Mouse (Mus musculus): Measurements from ENCODE around the gene Slc22a20. TPM values are rescaled to one million over a fixed set of nuclear protein-coding genes. Genes with fewer than 3 reads are reported as not detected.

Slc22a20 gene
- polyA plus RNA-seq, 1 experiment from 2014 or later, result not detected

DNA sequence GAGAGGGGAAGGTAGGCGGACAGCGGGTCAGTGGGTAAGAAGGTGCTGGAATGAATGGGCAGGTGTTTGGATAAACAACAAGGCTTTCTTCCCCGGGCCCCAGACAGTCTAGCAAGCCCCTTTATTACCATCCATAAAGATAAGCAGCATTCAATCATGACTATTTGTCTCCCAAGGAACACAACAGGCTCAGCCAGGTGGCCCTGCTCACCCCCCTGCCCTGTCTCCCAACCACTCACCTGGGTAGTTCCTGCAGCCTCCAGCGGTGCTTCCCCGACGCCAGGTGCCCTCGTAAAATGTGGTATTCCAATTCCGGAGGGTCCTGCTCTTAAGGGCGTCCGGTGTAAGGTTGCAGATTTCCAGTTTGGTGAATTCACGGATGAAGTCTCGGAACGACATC is 21.1 kb upstream of the Slc22a20 start:
- H3K36me3 ChIP-seq (ENCODE audit: inconsistent target), result peaks cover 54% of the 10 kb centered on the region
- 94% methylated on average over 13 of the region's 13 CpGs for WGBS (ENCODE audit: missing documents)

DNA sequence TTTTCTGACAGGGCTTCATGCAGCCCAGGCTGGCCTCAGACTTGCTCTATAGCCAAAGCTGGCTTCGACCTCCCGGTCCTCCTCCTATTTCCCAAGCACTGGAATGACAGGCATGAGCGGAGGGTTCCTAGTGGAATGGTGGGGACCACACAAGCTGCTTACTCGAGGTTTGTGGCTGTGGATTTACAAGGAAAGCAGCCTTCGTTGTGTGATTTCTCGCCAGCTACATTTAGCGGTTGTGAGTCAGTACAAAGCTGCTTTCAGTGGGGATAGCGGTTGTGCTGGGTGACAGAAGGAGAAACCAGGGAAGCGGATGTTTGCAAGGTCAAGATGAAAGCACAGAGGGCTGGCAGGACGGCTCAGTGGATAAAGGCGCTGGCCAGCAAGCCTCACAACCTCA is 19.6 kb upstream of the Slc22a20 start:
- 91% methylated on average over 11 of the region's 11 CpGs for WGBS (ENCODE audit: missing documents)
- Histone ChIP-seq H3K4me3 (ENCODE audit: inconsistent target) (no peak overlapping the region), H3K36me3 (ENCODE audit: inconsistent target) (peaks cover 53% of the 10 kb centered on the region), H3K79me2 (ENCODE audit: inconsistent target) (no peaks in the 10 kb centered on the region), H3K27ac (no peak overlapping the region)

More for the DNA sequence above, 21.1 kb upstream of the Slc22a20 start:
- H3K4me3 ChIP-seq (ENCODE audit: inconsistent target), result no peak overlapping the region
- H3K79me2 ChIP-seq (ENCODE audit: inconsistent target), result no peaks in the 10 kb centered on the region
- H3K27ac ChIP-seq, result no peak overlapping the region

DNA sequence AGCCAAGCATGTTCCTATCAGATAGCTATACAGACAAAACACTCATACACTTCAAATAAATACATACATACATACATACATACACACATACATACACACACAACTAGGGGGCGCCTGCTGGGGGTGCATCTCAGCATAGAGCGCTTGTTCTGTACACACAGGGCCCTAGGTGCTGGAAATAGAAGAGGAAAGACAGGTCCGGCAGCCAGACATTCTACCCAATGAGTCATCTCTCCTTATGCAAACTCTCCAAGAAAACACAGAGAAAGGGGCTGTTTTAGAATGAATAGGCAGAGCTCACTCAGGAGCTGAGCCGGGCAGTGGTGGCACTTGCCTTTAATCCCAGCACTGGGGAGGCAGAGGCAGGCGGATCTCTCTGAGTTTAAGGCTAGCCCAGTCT is 14.0 kb upstream of the Slc22a20 start:
- Histone ChIP-seq H3K4me3 (ENCODE audit: inconsistent target) (no peak overlapping the region), H3K27ac (no peak overlapping the region), H3K36me3 (ENCODE audit: inconsistent target) (peaks cover 41% of the 10 kb centered on the region), H3K79me2 (ENCODE audit: inconsistent target) (no peaks in the 10 kb centered on the region)
- WGBS (ENCODE audit: missing documents), result 87% methylated on average over 5 of the region's 5 CpGs

DNA sequence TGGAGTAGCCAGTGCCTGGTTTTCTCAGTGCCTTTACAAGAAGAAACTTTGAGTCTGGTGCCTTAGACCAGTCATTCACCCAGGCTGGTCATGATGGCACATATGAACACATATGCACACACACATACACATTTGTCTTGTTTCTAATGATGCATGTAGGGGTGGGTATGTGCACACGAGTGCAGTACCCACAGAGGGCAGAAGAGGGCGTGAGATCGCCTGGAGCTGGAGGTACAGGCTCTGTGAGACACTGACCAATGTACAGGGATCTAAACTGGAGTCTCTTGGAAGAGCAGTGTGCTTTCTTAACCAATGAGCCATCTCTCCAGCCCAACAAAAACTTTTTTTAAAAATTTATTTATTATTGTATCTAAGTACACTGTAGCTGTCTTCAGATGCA is 12.2 kb upstream of the Slc22a20 start:
- Histone ChIP-seq H3K27ac (no peak overlapping the region), H3K79me2 (ENCODE audit: inconsistent target) (no peaks in the 10 kb centered on the region), H3K36me3 (ENCODE audit: inconsistent target) (peaks cover 59% of the 10 kb centered on the region), H3K4me3 (ENCODE audit: inconsistent target) (no peak overlapping the region)
- 96% methylated on average over 3 of the region's 3 CpGs for WGBS (ENCODE audit: missing documents)

DNA sequence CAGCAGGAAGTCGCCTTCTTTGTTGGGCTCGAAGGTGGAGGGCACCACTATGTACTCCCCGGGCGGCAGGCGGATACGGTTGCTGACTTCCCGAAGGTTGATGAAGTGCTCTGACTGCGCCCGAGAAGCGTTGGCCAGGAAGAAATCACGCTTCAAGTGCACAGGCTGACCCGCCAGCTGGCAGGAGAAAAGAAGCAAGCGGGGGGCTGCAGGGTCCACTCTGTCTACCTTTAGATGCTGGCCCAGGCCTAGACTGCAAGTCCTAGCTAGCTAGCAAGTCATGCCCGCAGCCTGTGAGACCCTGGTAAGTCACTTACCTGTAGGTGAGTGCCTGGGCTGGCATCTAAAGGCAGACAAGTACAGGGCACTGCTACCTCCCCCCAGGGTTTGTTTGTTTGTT is 8.8 kb upstream of the Slc22a20 start:
- WGBS (ENCODE audit: missing documents), result 98% methylated on average over 9 of the region's 14 CpGs
- peaks cover 62% of the 10 kb centered on the region for H3K36me3 ChIP-seq (ENCODE audit: inconsistent target)
- no peak overlapping the region for H3K4me3 ChIP-seq (ENCODE audit: inconsistent target)
- no peak overlapping the region for H3K27ac ChIP-seq
- no peaks in the 10 kb centered on the region for H3K79me2 ChIP-seq (ENCODE audit: inconsistent target)

DNA sequence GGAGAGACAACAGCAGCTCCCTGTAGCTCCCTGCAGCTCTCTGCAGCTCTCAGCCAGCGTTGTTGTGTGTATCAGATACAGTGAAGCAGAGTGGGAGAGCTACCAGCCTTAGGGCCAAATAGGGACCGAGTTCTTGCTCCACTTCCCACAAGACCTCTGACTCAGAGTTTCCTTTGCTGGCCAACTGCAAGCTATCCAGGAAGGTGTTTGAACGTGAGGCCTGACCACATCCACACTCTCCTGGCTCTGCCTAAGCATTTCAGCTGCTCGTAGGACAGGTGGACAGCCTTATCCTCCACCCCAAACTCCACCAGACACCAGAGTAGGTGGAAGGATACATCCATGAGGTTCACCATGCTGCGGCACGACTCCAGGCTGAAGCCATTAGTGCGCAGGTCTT is 6.1 kb upstream of the Slc22a20 start:
- no peak overlapping the region for H3K27ac ChIP-seq
- 31% methylated on average over 4 of the region's 7 CpGs for WGBS (ENCODE audit: missing documents)

DNA sequence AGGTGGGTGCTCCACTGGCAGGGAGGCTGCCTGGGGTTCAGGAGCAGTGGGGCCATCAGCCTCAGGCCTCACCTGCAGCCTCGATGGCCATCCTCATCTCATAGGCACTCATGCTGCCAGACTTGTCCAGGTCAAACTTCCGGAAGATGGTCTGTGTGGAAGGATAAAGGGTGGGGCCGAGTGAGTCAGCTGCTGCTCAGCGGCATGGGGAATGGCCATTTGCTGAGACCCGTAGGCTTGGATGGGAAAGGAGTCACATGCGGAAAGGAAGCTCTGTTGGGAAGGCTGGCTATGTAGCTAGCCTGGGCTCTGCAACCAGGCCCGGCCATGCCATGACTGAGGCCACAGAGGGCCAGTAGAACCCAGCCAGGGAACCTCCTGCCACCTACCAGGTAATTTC is 5.5 kb upstream of the Slc22a20 start:
- H3K79me2 ChIP-seq (ENCODE audit: inconsistent target), result no peaks in the 10 kb centered on the region
- no peak overlapping the region for H3K27ac ChIP-seq
- no peak overlapping the region for H3K4me3 ChIP-seq (ENCODE audit: inconsistent target)
- peaks cover 45% of the 10 kb centered on the region for H3K36me3 ChIP-seq (ENCODE audit: inconsistent target)
- WGBS (ENCODE audit: missing documents), result 83% methylated on average over 7 of the region's 7 CpGs

More for the DNA sequence above, 6.1 kb upstream of the Slc22a20 start:
- Histone ChIP-seq H3K4me3 (ENCODE audit: inconsistent target) (no peak overlapping the region), H3K36me3 (ENCODE audit: inconsistent target) (peaks cover 50% of the 10 kb centered on the region), H3K79me2 (ENCODE audit: inconsistent target) (no peaks in the 10 kb centered on the region)

DNA sequence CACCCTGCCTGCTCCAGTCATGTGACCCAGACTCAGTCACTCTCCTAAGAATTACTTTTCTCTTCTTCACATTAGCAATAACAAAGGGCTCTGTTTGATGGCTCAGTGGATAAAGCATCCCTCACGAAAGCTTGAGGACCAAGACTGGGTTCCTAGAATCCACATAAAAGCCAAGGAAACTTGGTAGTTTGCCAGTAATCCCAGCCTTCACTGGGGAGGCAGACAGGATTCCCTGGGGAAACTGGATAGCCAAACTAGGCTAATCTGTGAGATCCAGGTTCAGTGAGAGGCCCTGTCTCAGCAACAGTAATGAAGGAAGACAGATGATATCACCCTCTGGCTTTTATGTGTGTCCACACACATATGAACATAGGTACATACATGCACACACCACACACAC is 5.0 kb upstream of the Slc22a20 start:
- no peak overlapping the region for H3K4me3 ChIP-seq (ENCODE audit: inconsistent target)
- peaks cover 41% of the 10 kb centered on the region for H3K36me3 ChIP-seq (ENCODE audit: inconsistent target)
- no peaks in the 10 kb centered on the region for H3K79me2 ChIP-seq (ENCODE audit: inconsistent target)
- no peak overlapping the region for H3K27ac ChIP-seq
- 100% methylated on average over 1 of the region's 1 CpGs for WGBS (ENCODE audit: missing documents)

DNA sequence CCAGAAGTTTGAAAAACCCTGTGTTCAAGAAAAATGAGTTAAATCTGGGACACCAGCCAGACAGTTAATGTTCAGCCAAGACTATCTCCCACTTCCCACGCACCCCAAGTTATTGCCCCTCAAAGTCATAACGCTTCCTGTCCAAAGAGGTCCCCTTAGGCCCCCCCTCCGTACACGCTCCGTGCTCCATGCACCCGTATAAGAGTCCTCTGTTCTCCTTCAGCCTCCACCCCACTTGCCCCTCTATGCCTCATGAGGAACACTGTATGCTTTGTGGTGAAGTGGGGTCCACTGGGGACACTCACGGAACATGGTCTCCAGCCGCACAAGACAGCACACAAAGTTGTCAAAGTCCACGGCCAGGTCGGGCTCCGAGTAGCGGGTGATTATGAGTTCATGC is 4.1 kb upstream of the Slc22a20 start:
- 90% methylated on average over 12 of the region's 12 CpGs for WGBS (ENCODE audit: missing documents)
- Histone ChIP-seq H3K36me3 (ENCODE audit: inconsistent target) (peaks cover 35% of the 10 kb centered on the region), H3K79me2 (ENCODE audit: inconsistent target) (no peaks in the 10 kb centered on the region), H3K27ac (no peak overlapping the region), H3K4me3 (ENCODE audit: inconsistent target) (no peak overlapping the region)

DNA sequence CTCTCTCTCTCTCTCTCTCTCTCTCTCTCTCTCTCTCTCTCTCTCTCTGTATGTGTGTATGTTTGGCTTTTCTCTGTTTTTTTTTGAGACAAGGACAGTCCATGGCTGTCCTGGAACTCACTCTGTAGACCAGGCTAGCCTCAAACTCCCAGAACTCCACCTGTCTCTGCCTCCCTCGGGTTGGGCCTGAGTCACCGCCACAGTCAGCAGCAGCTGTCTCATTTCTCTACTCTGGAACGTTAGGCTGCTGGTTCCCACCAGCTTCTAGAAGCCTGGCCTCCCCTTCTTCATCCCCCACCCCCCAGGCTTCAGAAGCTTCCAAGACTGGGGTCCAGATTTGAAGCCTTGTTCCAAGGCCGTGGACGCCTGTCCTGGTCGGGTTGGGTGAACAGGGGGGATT is 3.6 kb upstream of the Slc22a20 start:
- Histone ChIP-seq H3K79me2 (ENCODE audit: inconsistent target) (no peaks in the 10 kb centered on the region), H3K4me3 (ENCODE audit: inconsistent target) (no peak overlapping the region), H3K36me3 (ENCODE audit: inconsistent target) (peaks cover 31% of the 10 kb centered on the region), H3K27ac (no peak overlapping the region)
- 54% methylated on average over 6 of the region's 6 CpGs for WGBS (ENCODE audit: missing documents)

DNA sequence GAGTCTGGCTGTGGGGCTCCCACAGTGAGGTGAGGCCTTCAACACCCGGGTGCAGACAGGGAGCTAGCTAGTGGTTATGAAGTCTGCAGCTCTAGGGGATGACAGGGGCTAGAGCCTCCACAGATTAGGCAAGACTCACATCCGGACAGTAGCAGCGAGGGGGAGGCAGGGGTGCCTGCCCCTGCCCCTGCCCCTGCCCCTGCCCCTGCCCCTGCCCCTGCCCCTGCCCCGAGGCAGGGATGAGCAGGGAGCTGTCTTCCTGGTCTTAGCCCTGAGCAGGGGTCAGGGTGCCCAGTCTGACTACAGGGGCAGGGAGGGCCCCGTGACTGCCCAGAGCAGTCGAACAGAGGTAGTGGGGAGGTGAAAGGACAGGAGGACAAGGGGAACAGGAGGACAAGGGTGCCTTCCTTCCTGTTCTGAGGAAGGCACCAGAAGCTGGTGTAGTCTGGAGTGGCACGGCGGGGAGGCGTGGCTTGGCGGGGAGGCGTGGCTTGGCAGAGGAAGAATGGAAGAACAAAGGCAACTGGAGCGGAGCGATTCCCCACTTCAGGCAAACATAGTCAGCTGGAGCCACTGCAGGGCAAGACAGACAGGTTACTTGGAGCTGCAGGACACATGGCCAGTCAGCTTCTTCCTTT is 3.0 kb upstream of the Slc22a20 start:
- Histone ChIP-seq H3K36me3 (ENCODE audit: inconsistent target) (peaks cover 24% of the 10 kb centered on the region), H3K79me2 (ENCODE audit: inconsistent target) (no peaks in the 10 kb centered on the region), H3K27ac (no peak overlapping the region), H3K4me3 (ENCODE audit: inconsistent target) (no peak overlapping the region)
- WGBS (ENCODE audit: missing documents), result 5% methylated on average over 10 of the region's 13 CpGs

DNA sequence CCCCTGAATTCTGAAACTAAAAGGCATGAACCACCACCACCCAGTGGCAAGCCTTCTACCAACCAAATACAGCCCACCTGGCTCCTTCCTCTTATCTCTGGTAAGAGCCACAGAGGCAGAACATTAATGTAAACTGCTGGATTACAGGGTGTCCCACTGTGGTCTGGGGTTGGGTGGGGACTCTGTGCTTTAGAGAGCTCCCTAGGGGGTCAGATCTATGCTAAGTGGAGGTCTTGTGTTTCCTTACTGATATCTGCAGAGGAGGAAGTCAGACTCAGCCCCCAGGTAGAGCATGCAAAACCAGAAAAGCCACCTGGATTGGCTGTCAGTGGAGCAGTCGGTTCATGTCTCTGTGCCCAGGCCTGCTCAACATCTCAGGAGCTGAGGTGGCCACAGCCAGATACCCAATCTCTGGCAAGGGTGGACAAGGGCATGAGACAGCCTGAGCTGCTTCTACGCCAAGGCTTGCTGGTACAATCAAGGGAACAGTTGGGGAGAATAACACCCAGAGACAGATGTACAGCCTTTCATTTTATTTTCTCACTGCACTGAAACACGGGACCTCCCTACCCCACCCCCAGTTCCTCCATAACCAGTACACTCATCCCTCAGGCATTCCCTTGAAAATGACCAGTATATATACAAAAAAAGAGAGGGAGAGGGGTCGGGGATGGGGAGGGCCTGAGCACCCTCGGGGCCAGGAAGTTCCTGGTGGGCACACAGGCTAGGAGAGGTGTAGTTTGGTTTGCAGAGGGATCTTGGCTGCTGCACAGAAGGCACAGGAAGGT is 2.3 kb upstream of the Slc22a20 start:
- H3K36me3 ChIP-seq (ENCODE audit: inconsistent target), result peaks cover 17% of the 10 kb centered on the region

DNA sequence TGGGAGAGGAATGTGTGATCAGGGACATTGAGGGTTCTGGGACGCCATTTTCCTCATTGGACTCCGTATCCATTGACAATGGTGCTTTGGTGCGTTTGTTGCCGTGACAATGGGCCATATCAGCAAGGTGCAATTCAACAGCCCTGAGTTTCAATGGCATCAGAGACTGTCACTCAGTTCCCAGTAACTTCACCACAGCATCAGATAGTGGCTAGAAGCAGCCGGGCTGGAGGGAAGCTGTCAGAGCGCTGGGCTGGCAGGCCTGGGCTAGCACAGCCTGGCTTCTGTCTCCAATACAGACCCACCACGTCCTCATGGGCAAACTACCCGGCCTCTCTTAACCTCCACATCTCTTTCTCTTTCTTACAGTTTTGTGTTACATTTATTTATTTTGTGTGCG is 5.5 kb downstream of the Slc22a20 start:
- Histone ChIP-seq H3K79me2 (ENCODE audit: inconsistent target) (no peaks in the 10 kb centered on the region), H3K4me3 (ENCODE audit: inconsistent target) (no peak overlapping the region), H3K27ac (no peak overlapping the region), H3K36me3 (ENCODE audit: inconsistent target) (no peaks in the 10 kb centered on the region)
- 84% methylated on average over 9 of the region's 9 CpGs for WGBS (ENCODE audit: missing documents)

More for the DNA sequence above, 2.3 kb upstream of the Slc22a20 start:
- H3K27ac ChIP-seq, result no peak overlapping the region
- H3K4me3 ChIP-seq (ENCODE audit: inconsistent target), result no peak overlapping the region
- 38% methylated on average over 5 of the region's 5 CpGs for WGBS (ENCODE audit: missing documents)
- no peaks in the 10 kb centered on the region for H3K79me2 ChIP-seq (ENCODE audit: inconsistent target)

DNA sequence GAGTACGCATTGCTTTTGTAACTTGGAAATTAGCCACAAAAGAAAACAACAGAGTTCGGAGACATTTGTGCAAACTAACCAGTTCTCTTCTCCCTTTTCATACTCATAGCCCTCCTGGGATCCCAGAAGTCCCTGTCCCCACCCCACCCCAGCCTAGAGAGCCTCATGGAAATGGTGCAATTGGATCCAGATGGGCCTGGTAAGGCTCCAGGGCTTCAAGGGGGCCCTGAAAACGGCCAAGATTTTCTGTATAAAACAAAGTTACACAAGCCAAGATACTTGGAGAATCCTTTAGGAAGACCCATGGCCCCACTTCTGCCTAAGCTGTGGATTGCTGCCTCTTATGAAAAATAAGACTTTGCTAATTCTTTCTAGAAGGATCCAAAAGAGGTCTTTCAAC is 8.2 kb downstream of the Slc22a20 start:
- Histone ChIP-seq H3K4me3 (ENCODE audit: inconsistent target) (no peak overlapping the region), H3K36me3 (ENCODE audit: inconsistent target) (no peaks in the 10 kb centered on the region), H3K27ac (no peak overlapping the region), H3K79me2 (ENCODE audit: inconsistent target) (no peaks in the 10 kb centered on the region)
- 85% methylated on average over 3 of the region's 3 CpGs for WGBS (ENCODE audit: missing documents)

DNA sequence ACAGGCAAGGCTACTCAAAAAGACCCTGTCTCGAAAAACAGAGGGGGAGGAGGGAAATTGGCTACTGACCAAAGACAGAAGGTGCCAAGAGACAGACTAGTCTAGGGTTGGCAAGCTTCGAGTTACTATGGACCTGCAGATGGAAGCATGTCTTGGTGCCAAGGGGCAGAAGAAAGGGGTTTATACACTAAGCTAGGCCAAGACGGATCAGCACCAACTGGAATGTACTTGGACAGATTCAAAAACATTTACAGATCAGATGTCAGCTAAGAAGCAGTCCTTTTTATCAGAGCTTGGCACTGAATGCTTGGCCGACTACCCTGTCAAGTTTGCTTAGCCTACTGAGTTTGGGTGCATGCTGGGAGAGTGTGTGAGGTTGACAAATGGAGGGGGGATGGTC is 10.3 kb downstream of the Slc22a20 start:
- Histone ChIP-seq H3K79me2 (ENCODE audit: inconsistent target) (no peaks in the 10 kb centered on the region), H3K27ac (no peak overlapping the region), H3K4me3 (ENCODE audit: inconsistent target) (no peak overlapping the region), H3K36me3 (ENCODE audit: inconsistent target) (no peaks in the 10 kb centered on the region)
- WGBS (ENCODE audit: missing documents), result 90% methylated on average over 4 of the region's 4 CpGs
